Mouse (Mus musculus): ENCODE data around the gene Cyp4v3. TPM values are rescaled to one million over a fixed set of nuclear protein-coding genes. Genes with fewer than 3 reads are reported as not detected.

Cyp4v3 gene
- polyA plus RNA-seq, 1 experiment from 2014 or later = 1.2 TPM

- no peaks in the 10 kb centered on the region for H3K9me3 ChIP-seq (ENCODE audit: control insufficient read depth, low read length)
- no peak overlapping the region for H3K4me3 ChIP-seq (ENCODE audit: low read depth, low read length)
- 49% methylated on average over 8 of the region's 8 CpGs for WGBS
- H3K4me1 ChIP-seq (ENCODE audit: control insufficient read depth, insufficient read depth, low read length) = no peaks in the 10 kb centered on the region
- H3K36me3 ChIP-seq (ENCODE audit: control insufficient read depth, insufficient read depth, low read length) = no peaks in the 10 kb centered on the region
- no peak for ATAC-seq (ENCODE audit: insufficient number of reproducible peaks, low FRiP score, low TSS enrichment, low read depth)
- no peak overlapping the region for H3K9ac ChIP-seq (ENCODE audit: low read length)
- DNase-seq (ENCODE audit: low spot score) = no peak
- no peaks in the 10 kb centered on the region for H3K27me3 ChIP-seq (ENCODE audit: control insufficient read depth, insufficient read depth, low read length)
- H3K4me2 ChIP-seq (ENCODE audit: low read depth, severe bottlenecking) = no peak overlapping the region
- no peak overlapping the region for H3K27ac ChIP-seq (replicated peaks; ENCODE audit: low read depth, low read length)
These were observed 30.6 kb downstream of the Cyp4v3 start for GRCm38 (mm10) chr8:45302390-45302789.

GRCm38 (mm10) chr8:45295276-45295675 is 37.7 kb downstream of the Cyp4v3 start:
- WGBS = 87% methylated on average over 6 of the region's 6 CpGs
- no peak overlapping the region for H3K9ac ChIP-seq (ENCODE audit: low read length)
- H3K27ac ChIP-seq (replicated peaks; ENCODE audit: low read depth, low read length) = no peak overlapping the region
- H3K4me2 ChIP-seq (ENCODE audit: low read depth, severe bottlenecking) = no peak overlapping the region
- H3K4me1 ChIP-seq (ENCODE audit: control insufficient read depth, insufficient read depth, low read length) = no peaks in the 10 kb centered on the region
- no peak for DNase-seq (ENCODE audit: low spot score)
- no peaks in the 10 kb centered on the region for H3K36me3 ChIP-seq (ENCODE audit: control insufficient read depth, insufficient read depth, low read length)
- no peaks in the 10 kb centered on the region for H3K9me3 ChIP-seq (ENCODE audit: control insufficient read depth, low read length)
- H3K4me3 ChIP-seq (ENCODE audit: low read depth, low read length) = no peak overlapping the region
- no peaks in the 10 kb centered on the region for H3K27me3 ChIP-seq (ENCODE audit: control insufficient read depth, insufficient read depth, low read length)
- no peak for ATAC-seq (ENCODE audit: insufficient number of reproducible peaks, low FRiP score, low TSS enrichment, low read depth)

GRCm38 (mm10) chr8:45294687-45295086 is 38.3 kb downstream of the Cyp4v3 start, which contains the start of gene Klkb1:
Gene Klkb1, minus strand, starts transcription at chr8:45294859.
- WGBS = 86% methylated on average over 7 of the region's 7 CpGs
- H3K36me3 ChIP-seq (ENCODE audit: control insufficient read depth, insufficient read depth, low read length) = no peaks in the 10 kb centered on the region
- no peaks in the 10 kb centered on the region for H3K9me3 ChIP-seq (ENCODE audit: control insufficient read depth, low read length)
- DNase-seq (ENCODE audit: low spot score) (no peak), ATAC-seq (ENCODE audit: insufficient number of reproducible peaks, low FRiP score, low TSS enrichment, low read depth) (no peak)
- H3K4me2 ChIP-seq (ENCODE audit: low read depth, severe bottlenecking) = no peak within 1 kb of the TSS
- H3K9ac ChIP-seq (ENCODE audit: low read length) = no peak within 1 kb of the TSS
- no peaks in the 10 kb centered on the region for H3K27me3 ChIP-seq (ENCODE audit: control insufficient read depth, insufficient read depth, low read length)
- H3K27ac ChIP-seq (replicated peaks; ENCODE audit: low read depth, low read length) = no peak within 1 kb of the TSS
- no peaks in the 10 kb centered on the region for H3K4me1 ChIP-seq (ENCODE audit: control insufficient read depth, insufficient read depth, low read length)
- no peak within 1 kb of the TSS for H3K4me3 ChIP-seq (ENCODE audit: low read depth, low read length)

GRCm38 (mm10) chr8:45291790-45292189 is 41.2 kb downstream of the Cyp4v3 start:
- no peak for ATAC-seq (ENCODE audit: insufficient number of reproducible peaks, low FRiP score, low TSS enrichment, low read depth)
- no peaks in the 10 kb centered on the region for H3K27me3 ChIP-seq (ENCODE audit: control insufficient read depth, insufficient read depth, low read length)
- H3K9me3 ChIP-seq (ENCODE audit: control insufficient read depth, low read length) = no peaks in the 10 kb centered on the region
- H3K36me3 ChIP-seq (ENCODE audit: control insufficient read depth, insufficient read depth, low read length) = no peaks in the 10 kb centered on the region
- no peaks in the 10 kb centered on the region for H3K4me1 ChIP-seq (ENCODE audit: control insufficient read depth, insufficient read depth, low read length)
- H3K4me3 ChIP-seq (ENCODE audit: low read depth, low read length) = no peak overlapping the region
- no peak overlapping the region for H3K9ac ChIP-seq (ENCODE audit: low read length)
- WGBS = 84% methylated on average over 2 of the region's 2 CpGs
- no peak overlapping the region for H3K4me2 ChIP-seq (ENCODE audit: low read depth, severe bottlenecking)
- H3K27ac ChIP-seq (replicated peaks; ENCODE audit: low read depth, low read length) = no peak overlapping the region
- DNase-seq (ENCODE audit: low spot score) = no peak

- no peaks in the 10 kb centered on the region for H3K9me3 ChIP-seq (ENCODE audit: control insufficient read depth, low read length)
- no peak overlapping the region for H3K4me2 ChIP-seq (ENCODE audit: low read depth, severe bottlenecking)
- H3K4me1 ChIP-seq (ENCODE audit: control insufficient read depth, insufficient read depth, low read length) = no peaks in the 10 kb centered on the region
- no peaks in the 10 kb centered on the region for H3K27me3 ChIP-seq (ENCODE audit: control insufficient read depth, insufficient read depth, low read length)
- WGBS = 81% methylated on average over 8 of the region's 8 CpGs
- H3K4me3 ChIP-seq (ENCODE audit: low read depth, low read length) = no peak overlapping the region
- no peaks in the 10 kb centered on the region for H3K36me3 ChIP-seq (ENCODE audit: control insufficient read depth, insufficient read depth, low read length)
- H3K27ac ChIP-seq (replicated peaks; ENCODE audit: low read depth, low read length) = no peak overlapping the region
- no peak overlapping the region for H3K9ac ChIP-seq (ENCODE audit: low read length)
- no peak for DNase-seq (ENCODE audit: low spot score)
- ATAC-seq (ENCODE audit: insufficient number of reproducible peaks, low FRiP score, low TSS enrichment, low read depth) = no peak
These were observed 51.4 kb downstream of the Cyp4v3 start for GRCm38 (mm10) chr8:45281630-45282029.

- Histone ChIP-seq H3K27me3 (ENCODE audit: control insufficient read depth, insufficient read depth, low read length) (no peaks in the 10 kb centered on the region), H3K27ac (replicated peaks; ENCODE audit: low read depth, low read length) (no peak overlapping the region), H3K4me1 (ENCODE audit: control insufficient read depth, insufficient read depth, low read length) (no peaks in the 10 kb centered on the region), H3K36me3 (ENCODE audit: control insufficient read depth, insufficient read depth, low read length) (no peaks in the 10 kb centered on the region), H3K4me2 (ENCODE audit: low read depth, severe bottlenecking) (no peak overlapping the region), H3K4me3 (ENCODE audit: low read depth, low read length) (no peak overlapping the region), H3K9me3 (ENCODE audit: control insufficient read depth, low read length) (no peaks in the 10 kb centered on the region), H3K9ac (ENCODE audit: low read length) (no peak overlapping the region)
- DNase-seq (ENCODE audit: low spot score) = no peak
- 64% methylated on average over 3 of the region's 3 CpGs for WGBS
- no peak for ATAC-seq (ENCODE audit: insufficient number of reproducible peaks, low FRiP score, low TSS enrichment, low read depth)
These were observed 55.6 kb downstream of the Cyp4v3 start for GRCm38 (mm10) chr8:45277453-45277852.

GRCm38 (mm10) chr8:45274317-45274716 is 58.7 kb downstream of the Cyp4v3 start:
- ATAC-seq (ENCODE audit: insufficient number of reproducible peaks, low FRiP score, low TSS enrichment, low read depth) (no peak), DNase-seq (ENCODE audit: low spot score) (no peak)
- 86% methylated on average over 4 of the region's 4 CpGs for WGBS
- H3K4me1 ChIP-seq (ENCODE audit: control insufficient read depth, insufficient read depth, low read length) = no peaks in the 10 kb centered on the region
- no peak overlapping the region for H3K4me2 ChIP-seq (ENCODE audit: low read depth, severe bottlenecking)
- no peak overlapping the region for H3K27ac ChIP-seq (replicated peaks; ENCODE audit: low read depth, low read length)
- H3K36me3 ChIP-seq (ENCODE audit: control insufficient read depth, insufficient read depth, low read length) = no peaks in the 10 kb centered on the region
- H3K4me3 ChIP-seq (ENCODE audit: low read depth, low read length) = no peak overlapping the region
- no peaks in the 10 kb centered on the region for H3K9me3 ChIP-seq (ENCODE audit: control insufficient read depth, low read length)
- H3K27me3 ChIP-seq (ENCODE audit: control insufficient read depth, insufficient read depth, low read length) = no peaks in the 10 kb centered on the region
- H3K9ac ChIP-seq (ENCODE audit: low read length) = no peak overlapping the region

- Histone ChIP-seq H3K27me3 (ENCODE audit: control insufficient read depth, insufficient read depth, low read length) (no peaks in the 10 kb centered on the region), H3K9me3 (ENCODE audit: control insufficient read depth, low read length) (no peaks in the 10 kb centered on the region), H3K4me3 (ENCODE audit: low read depth, low read length) (no peak overlapping the region), H3K36me3 (ENCODE audit: control insufficient read depth, insufficient read depth, low read length) (no peaks in the 10 kb centered on the region), H3K27ac (replicated peaks; ENCODE audit: low read depth, low read length) (no peak overlapping the region), H3K9ac (ENCODE audit: low read length) (no peak overlapping the region), H3K4me1 (ENCODE audit: control insufficient read depth, insufficient read depth, low read length) (no peaks in the 10 kb centered on the region), H3K4me2 (ENCODE audit: low read depth, severe bottlenecking) (no peak overlapping the region)
- DNase-seq (ENCODE audit: low spot score) = no peak
- ATAC-seq (ENCODE audit: insufficient number of reproducible peaks, low FRiP score, low TSS enrichment, low read depth) = no peak
These were observed 64.0 kb downstream of the Cyp4v3 start for GRCm38 (mm10) chr8:45269056-45269455.

- no peak overlapping the region for H3K27ac ChIP-seq (replicated peaks; ENCODE audit: low read depth, low read length)
- no peak overlapping the region for H3K9ac ChIP-seq (ENCODE audit: low read length)
- H3K27me3 ChIP-seq (ENCODE audit: control insufficient read depth, insufficient read depth, low read length) = no peaks in the 10 kb centered on the region
- no peak overlapping the region for H3K4me3 ChIP-seq (ENCODE audit: low read depth, low read length)
- H3K4me2 ChIP-seq (ENCODE audit: low read depth, severe bottlenecking) = no peak overlapping the region
- H3K9me3 ChIP-seq (ENCODE audit: control insufficient read depth, low read length) = no peaks in the 10 kb centered on the region
- no peak for DNase-seq (ENCODE audit: low spot score)
- no peaks in the 10 kb centered on the region for H3K36me3 ChIP-seq (ENCODE audit: control insufficient read depth, insufficient read depth, low read length)
- ATAC-seq (ENCODE audit: insufficient number of reproducible peaks, low FRiP score, low TSS enrichment, low read depth) = no peak
- no peaks in the 10 kb centered on the region for H3K4me1 ChIP-seq (ENCODE audit: control insufficient read depth, insufficient read depth, low read length)
These were observed 64.5 kb downstream of the Cyp4v3 start for GRCm38 (mm10) chr8:45268485-45268884.
